Mouse (Mus musculus): ENCODE data around the gene Fgr.
"Not testable (repeated sequence)": the region's sequence is repeated elsewhere in the genome, so short reads cannot be mapped to it uniquely, and the experiment has no call there.

Fgr gene

DNA sequence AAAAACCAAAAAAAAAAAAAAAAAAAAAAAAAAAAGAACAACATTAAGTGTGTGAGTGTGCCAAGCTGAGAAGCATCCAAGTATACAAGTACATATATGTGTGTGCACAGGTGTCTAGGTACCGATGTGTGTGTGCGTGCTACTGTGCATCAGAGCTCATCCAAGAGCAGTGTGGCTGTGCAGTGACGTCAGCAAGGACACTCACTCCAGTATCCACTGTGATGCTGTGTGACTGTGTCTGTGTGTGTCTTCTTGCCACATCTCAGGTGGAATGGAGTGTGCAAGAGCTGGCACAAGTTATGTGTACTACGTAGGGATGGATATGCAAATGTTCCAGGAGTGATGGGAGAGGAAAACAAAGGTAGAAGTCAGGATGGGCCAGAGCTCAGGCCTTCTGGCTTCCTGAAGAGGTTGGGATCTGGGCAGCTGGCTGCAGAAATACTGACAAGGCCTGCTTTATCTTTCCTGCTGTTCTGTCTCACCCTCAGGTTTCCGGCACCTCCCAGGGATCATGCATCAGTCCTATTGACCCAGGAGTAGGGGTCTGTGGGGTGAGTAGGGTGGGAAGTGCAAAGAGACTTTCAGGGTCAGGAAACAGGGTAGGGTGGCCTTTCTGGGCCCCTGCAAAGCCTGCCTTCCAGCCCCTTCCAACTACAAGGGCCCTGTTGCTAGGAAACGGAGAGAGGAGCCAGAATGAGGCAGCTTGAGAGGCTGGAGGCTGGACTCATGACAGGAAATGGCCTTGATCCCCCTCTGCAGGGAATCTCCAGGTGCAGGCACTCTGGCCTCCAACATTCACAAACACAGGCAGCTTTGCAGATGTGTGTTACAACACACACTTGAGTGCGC, 10.0 kb downstream of the Fgr start:
- no peak for DNase-seq (ENCODE audit: low read depth, low spot score)

GRCm38 (mm10) chr4:132988581-132989355, 14.9 kb downstream of the Fgr start:
- no peak for DNase-seq (ENCODE audit: low read depth, low spot score)

DNA sequence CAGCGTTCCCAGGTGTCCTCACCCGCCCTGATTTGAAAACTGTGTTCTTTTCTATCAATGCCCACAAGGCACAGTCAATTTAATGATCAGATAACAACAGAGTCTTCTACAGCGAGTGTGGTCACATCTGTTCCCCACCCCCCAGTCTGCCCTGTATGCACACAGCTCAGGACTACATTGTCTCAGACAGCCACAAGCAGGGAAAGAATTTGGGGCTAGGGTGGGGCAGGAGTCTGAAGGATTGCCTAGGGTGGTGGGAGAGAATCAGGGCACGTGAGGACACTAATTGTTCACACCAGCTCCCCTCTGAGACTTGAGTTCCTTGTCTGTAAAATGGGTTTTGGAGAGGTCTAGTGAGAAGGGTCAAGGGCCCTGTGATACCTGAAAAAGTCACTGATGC, 19.7 kb downstream of the Fgr start:
- no peak for DNase-seq (ENCODE audit: low read depth, low spot score)

- DNase-seq (ENCODE audit: low read depth, low spot score): no peak
Measured at GRCm38 (mm10) chr4:132997469-132998237, 23.8 kb downstream of the Fgr start.

DNA sequence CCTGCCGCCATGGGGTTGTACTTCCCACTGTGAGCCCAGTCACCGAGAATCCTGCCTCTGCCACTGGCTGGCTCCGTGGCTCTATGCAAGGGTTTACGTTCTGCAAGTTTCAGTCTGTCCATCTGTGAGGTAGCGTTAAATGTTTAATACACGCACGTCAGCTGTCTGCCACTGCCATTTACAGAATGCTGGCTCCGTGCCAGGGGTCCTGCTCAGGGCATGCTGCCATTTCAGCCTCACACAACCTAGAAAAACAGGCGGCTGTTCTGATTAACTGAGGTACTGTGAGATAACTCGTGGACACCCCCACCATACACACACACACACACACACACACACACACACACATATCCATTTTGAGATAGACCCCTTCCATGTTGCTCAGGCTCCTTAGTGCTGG, 29.0 kb downstream of the Fgr start:
- DNase-seq (ENCODE audit: low read depth, low spot score): no peak

GRCm38 (mm10) chr4:133003316-133004018, 29.6 kb downstream of the Fgr start:
- no peak for DNase-seq (ENCODE audit: low read depth, low spot score)

GRCm38 (mm10) chr4:133005233-133005632, 31.3 kb downstream of the Fgr start:
- peak; percentile 86 for DNase-seq (ENCODE audit: low read depth, low spot score)

- DNase-seq (ENCODE audit: low read depth, low spot score): not testable (repeated sequence)
Measured at GRCm38 (mm10) chr4:133005885-133006451, 32.1 kb downstream of the Fgr start.

DNA sequence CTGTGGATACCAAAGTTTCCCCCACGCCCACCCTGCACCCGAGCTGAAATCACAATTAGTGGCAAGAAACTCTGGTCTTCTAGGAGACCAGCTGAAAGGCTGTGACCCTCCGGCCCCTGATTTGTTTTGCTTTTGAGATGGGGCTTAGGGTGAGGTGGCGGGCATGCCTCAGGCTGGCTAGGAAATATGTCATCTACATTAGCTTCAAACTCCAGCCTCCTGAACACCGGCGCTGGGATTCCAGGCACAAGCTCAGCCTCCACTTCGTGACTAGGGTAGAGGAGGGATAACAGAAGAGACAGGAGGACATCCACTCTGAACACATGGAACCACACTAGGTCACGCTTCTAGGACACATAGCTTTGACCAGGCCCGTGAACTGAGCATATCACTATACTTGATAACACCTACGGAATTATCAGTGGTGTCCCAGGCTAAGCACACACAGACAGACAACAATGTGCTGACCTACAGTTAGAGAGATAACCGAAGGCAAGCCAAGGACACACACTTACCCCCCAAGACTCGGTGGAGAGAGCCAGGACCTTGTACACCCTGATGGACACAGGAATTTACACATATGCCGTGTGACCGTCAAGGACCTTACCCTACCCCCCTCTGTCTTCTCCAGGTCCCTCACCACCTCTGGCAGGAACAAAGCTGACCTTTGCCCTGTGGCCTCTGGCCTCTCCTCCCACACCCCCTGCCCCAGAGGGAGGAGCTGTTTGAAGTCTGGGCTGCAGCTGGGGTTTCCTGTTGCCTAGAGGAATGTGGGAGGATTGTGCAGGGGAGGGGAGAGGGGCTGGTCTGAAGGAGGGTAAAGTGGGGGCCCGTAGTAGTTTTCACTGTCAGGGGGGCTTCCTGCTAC, 33.9 kb downstream of the Fgr start:
- no peak for DNase-seq (ENCODE audit: low read depth, low spot score)

GRCm38 (mm10) chr4:133009131-133009530, 35.2 kb downstream of the Fgr start:
- DNase-seq (ENCODE audit: low read depth, low spot score): peak; percentile 80

DNA sequence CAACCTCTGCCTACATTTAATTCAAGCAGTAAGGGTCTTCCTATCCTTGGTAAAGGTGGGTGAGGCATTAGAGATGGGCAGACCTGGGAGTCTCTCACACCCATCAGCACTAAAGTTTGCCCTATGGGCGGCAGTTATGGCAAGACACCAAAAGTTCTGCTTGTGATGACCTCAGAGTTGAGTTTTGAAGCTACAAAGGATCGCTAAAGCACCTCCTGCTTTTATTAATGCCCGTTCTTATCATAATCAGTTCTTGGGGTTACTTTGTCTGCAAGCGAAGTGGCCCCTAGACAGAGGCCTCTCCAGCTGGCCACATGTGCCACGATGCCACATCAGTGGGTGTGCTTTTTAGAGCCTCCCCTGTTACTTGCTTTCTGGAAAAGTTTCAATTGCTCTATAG, 35.8 kb downstream of the Fgr start:
- DNase-seq (ENCODE audit: low read depth, low spot score): no peak

GRCm38 (mm10) chr4:133010611-133011010, 36.7 kb downstream of the Fgr start:
- DNase-seq (ENCODE audit: low read depth, low spot score): peak; percentile 35

GRCm38 (mm10) chr4:133011028-133011820, 37.3 kb downstream of the Fgr start, which contains the start of gene Ahdc1:
TSS of gene Ahdc1 (plus strand) at chr4:133011260.
- DNase-seq (ENCODE audit: low read depth, low spot score): peak; percentile 95

DNA sequence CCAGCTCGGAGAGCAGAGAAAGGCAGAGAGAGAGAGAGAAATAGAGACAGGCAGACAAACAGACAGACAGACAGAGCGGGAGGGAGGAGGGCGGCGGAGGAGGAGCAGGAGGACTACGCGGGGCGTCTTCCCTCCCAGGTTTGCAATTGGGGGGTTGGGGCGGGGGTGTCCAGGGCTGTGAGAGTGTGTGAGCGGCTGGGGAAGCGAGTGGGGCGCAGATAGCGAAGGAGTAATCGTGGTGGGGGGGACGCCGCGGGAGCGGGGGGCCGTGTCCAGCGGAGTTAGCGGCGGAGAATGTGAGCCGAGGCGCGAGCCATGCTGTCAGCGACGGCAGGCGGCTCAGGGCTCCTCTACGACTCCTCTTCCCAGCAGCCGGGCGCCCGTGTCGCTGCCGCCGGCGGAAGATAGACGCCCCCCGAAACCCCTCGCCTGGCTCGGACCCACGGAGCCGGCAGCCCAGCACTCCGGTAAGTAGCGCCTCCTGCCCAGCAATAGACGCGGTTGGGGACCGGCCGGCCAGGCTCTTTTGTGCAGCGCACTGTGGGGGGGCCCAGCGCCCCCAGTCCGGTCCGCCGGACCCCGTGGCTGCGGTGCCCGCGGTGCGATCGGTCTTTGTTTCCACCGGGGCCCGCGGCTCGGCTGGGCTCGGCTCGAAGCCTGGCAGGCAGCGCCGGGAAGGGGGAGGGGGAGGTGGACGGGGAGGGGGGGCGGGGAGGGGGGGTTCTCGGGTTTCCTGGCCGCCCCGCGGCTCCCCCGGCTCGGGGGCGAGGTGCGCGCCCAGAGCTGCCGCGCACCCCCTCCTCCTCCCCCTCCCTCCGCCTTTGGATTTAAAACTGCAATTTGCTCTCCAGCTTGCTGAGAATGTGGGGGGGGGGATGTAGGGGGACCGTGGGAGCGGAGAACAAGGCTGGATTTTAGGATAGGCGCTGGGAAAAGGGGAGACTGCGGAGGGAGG, 38.2 kb downstream of the Fgr start:
- peak; percentile 64 for DNase-seq (ENCODE audit: low read depth, low spot score)

GRCm38 (mm10) chr4:133012776-133013265, 38.9 kb downstream of the Fgr start:
- DNase-seq (ENCODE audit: low read depth, low spot score): peak; percentile 52

GRCm38 (mm10) chr4:133013266-133013891, 39.5 kb downstream of the Fgr start:
- DNase-seq (ENCODE audit: low read depth, low spot score): no peak

GRCm38 (mm10) chr4:133014088-133014487, 40.2 kb downstream of the Fgr start:
- peak; percentile 17 for DNase-seq (ENCODE audit: low read depth, low spot score)

Measured in CD4-positive, CD25-positive, alpha-beta regulatory T cell, adult 2 months (primary cell).